In genomic region chr9:120712987-120713386, GRCm38 (mm10) we compare ENCODE assay signal across 17 mouse cellular contexts.
DNase-seq lines count a peak whose midpoint lies in the region; ATAC-seq and TF ChIP-seq lines count a peak whose summit lies in the region.
"Had no signal": no experiment of that assay in that cellular context is flagged by ENCODE, and none has a peak within 500 bp of the region (broad histone marks: within the 10 kb centered on the region; RNA-seq: fewer than 3 reads in every experiment).

No protein-coding gene starts in this region.

- no peak overlapping the region for H3K4me2 ChIP-seq in intestine, postnatal 0 days (replicated peaks; ENCODE audit: low read depth)
- H3K4me2 ChIP-seq in intestine, embryonic 15.5 days (replicated peaks), result no peak overlapping the region
- no peak overlapping the region for H3K4me2 ChIP-seq in lung, postnatal 0 days (replicated peaks; ENCODE audit: low read depth, low read length)
- H3K4me2 ChIP-seq: forebrain, embryonic 12.5 days; liver, embryonic 13.5 days; midbrain, embryonic 12.5 days had no signal

- peaks cover 4% of the 10 kb centered on the region; the same call in 1 of the 2 replicates for H3K9me3 ChIP-seq in intestine, postnatal 0 days (ENCODE audit: control insufficient read depth)
- 0 out of 2 replicates have a peak, but pooled peaks cover 4% of the 10 kb centered on the region for H3K9me3 ChIP-seq in intestine, embryonic 15.5 days
- no peaks in the 10 kb centered on the region for H3K9me3 ChIP-seq in lung, postnatal 0 days (ENCODE audit: low read length)
- H3K9me3 ChIP-seq: liver, embryonic 13.5 days had no signal

- no peaks in the 10 kb centered on the region for H3K27me3 ChIP-seq in intestine, postnatal 0 days (replicated peaks; ENCODE audit: control insufficient read depth, insufficient read depth, low read length)
- H3K27me3 ChIP-seq in intestine, embryonic 15.5 days (replicated peaks), result no peaks in the 10 kb centered on the region
- H3K27me3 ChIP-seq in lung, postnatal 0 days (replicated peaks; ENCODE audit: insufficient read depth, low read length), result no peaks in the 10 kb centered on the region
- H3K27me3 ChIP-seq: forebrain, embryonic 12.5 days; liver, embryonic 13.5 days; midbrain, embryonic 12.5 days had no signal

- ATAC-seq in intestine, postnatal 0 days, result no peak
- no peak for ATAC-seq in intestine, embryonic 15.5 days
- ATAC-seq in lung, postnatal 0 days, result no peak
- ATAC-seq: inflammation-experienced regulatory T-cells, adult 6 months had no signal

- TF ChIP-seq POLR2A in bone marrow, adult 2 months (IDR thresholded peaks at IDR 0.05; ENCODE audit: borderline replicate concordance, control insufficient read depth, low read depth, low read length), result no peak

- no peak overlapping the region for H3K9ac ChIP-seq in intestine, postnatal 0 days (ENCODE audit: low read depth, low read length)
- H3K9ac ChIP-seq in intestine, embryonic 15.5 days, result no peak overlapping the region
- no peak overlapping the region for H3K9ac ChIP-seq in lung, postnatal 0 days (replicated peaks; ENCODE audit: low read depth)
- H3K9ac ChIP-seq: forebrain, embryonic 12.5 days; liver, embryonic 13.5 days; midbrain, embryonic 12.5 days had no signal

- DNase-seq in lung, postnatal 0 days (ENCODE audit: low spot score), result no peak
- no peak for DNase-seq in lung, adult 18-20 months
- peak; percentile 56 for DNase-seq in ES-CJ7 (ENCODE audit: low read depth, low spot score)
- no peak for DNase-seq in neural tube, embryonic 10.5 days (ENCODE audit: extremely low spot score, low spot score)
- DNase-seq: cerebellum, adult 8-10 months; gastrocnemius, postnatal 25 days; heart, postnatal 10 days; liver, embryonic 13.5 days; lung, postnatal 10 days had no signal

- H3K4me1 ChIP-seq in intestine, postnatal 0 days (replicated peaks; ENCODE audit: control insufficient read depth, insufficient read depth, low read length), result no peaks in the 10 kb centered on the region
- peaks cover 3% of the 10 kb centered on the region; the same call in 1 of the 2 replicates for H3K4me1 ChIP-seq in intestine, embryonic 15.5 days (replicated peaks)
- no peaks in the 10 kb centered on the region for H3K4me1 ChIP-seq in lung, postnatal 0 days (ENCODE audit: insufficient read depth, low read depth, low read length)
- no peaks in the 10 kb centered on the region for H3K4me1 ChIP-seq in bone marrow, adult 2 months (ENCODE audit: control insufficient read depth, insufficient read depth, low read length)

- no peaks in the 10 kb centered on the region for H3K36me3 ChIP-seq in intestine, postnatal 0 days (ENCODE audit: control insufficient read depth, insufficient read depth)
- H3K36me3 ChIP-seq in intestine, embryonic 15.5 days, result no peaks in the 10 kb centered on the region
- no peaks in the 10 kb centered on the region for H3K36me3 ChIP-seq in lung, postnatal 0 days (ENCODE audit: insufficient read depth, low read length)
- H3K36me3 ChIP-seq: embryonic facial prominence, embryonic 10.5 days; forebrain, embryonic 12.5 days; heart, embryonic 10.5 days; liver, embryonic 13.5 days; midbrain, embryonic 12.5 days had no signal

- no peak overlapping the region for H3K27ac ChIP-seq in intestine, postnatal 0 days (ENCODE audit: low read depth, low read length)
- H3K27ac ChIP-seq in intestine, embryonic 15.5 days, result no peak overlapping the region
- no peak overlapping the region for H3K27ac ChIP-seq in lung, postnatal 0 days (ENCODE audit: low read length)
- H3K27ac ChIP-seq in bone marrow, adult 2 months (ENCODE audit: control insufficient read depth, insufficient read depth, low read depth, low read length, poor library complexity), result no peak overlapping the region
- H3K27ac ChIP-seq: embryonic facial prominence, embryonic 10.5 days; forebrain, embryonic 12.5 days; heart, embryonic 10.5 days; liver, embryonic 13.5 days; midbrain, embryonic 12.5 days had no signal

- WGBS in intestine, postnatal 0 days, result 98% methylated on average over 2 of the region's 2 CpGs
- WGBS in intestine, embryonic 15.5 days, result 92% methylated on average over 2 of the region's 2 CpGs
- 95% methylated on average over 2 of the region's 2 CpGs for WGBS in lung, postnatal 0 days
- 90% methylated on average over 2 of the region's 2 CpGs for WGBS in bone marrow, adult 2 months

- no peak overlapping the region for H3K4me3 ChIP-seq in intestine, postnatal 0 days (ENCODE audit: low read depth, low read length)
- H3K4me3 ChIP-seq in intestine, embryonic 15.5 days (replicated peaks), result no peak overlapping the region
- H3K4me3 ChIP-seq in lung, postnatal 0 days (ENCODE audit: low read depth, low read length), result no peak overlapping the region
- H3K4me3 ChIP-seq in bone marrow, adult 2 months (replicated peaks; ENCODE audit: control insufficient read depth, low read depth, low read length), result no peak overlapping the region
- H3K4me3 ChIP-seq: embryonic facial prominence, embryonic 10.5 days; forebrain, embryonic 12.5 days; heart, embryonic 10.5 days; liver, embryonic 13.5 days; midbrain, embryonic 12.5 days had no signal

- TF ChIP-seq CTCF in intestine, postnatal 0 days (IDR thresholded peaks at IDR 0.05; ENCODE audit: low read depth), result peak; percentile 35; the same call in 1 of the 2 replicates
- peak; percentile 23 for TF ChIP-seq CTCF in lung, postnatal 0 days (IDR thresholded peaks at IDR 0.05)
- TF ChIP-seq CTCF in bone marrow, adult 2 months (IDR thresholded peaks at IDR 0.05; ENCODE audit: control insufficient read depth, insufficient read depth, low read length), result 0 out of 2 replicates have a peak, but pooled peaks have one; percentile 6

- TF ChIP-seq EP300 in lung, postnatal 0 days (IDR thresholded peaks at IDR 0.05), result no peak
